Mouse (Mus musculus) myocyte (in vitro differentiated cells): ENCODE data around the gene Cwc22. TPM values are rescaled to one million over a fixed set of nuclear protein-coding genes. Genes with fewer than 3 reads are reported as not detected.
A peak's percentile ranks its signal among the peaks of the same experiment; 100 is the strongest.

Experiments
- H3K27me3 ChIP-seq: one replicate; pipeline ENCODE4 v1.6.1; 2011; ENCODE audit not compliant: control insufficient read depth, insufficient read depth, insufficient read length
- H3K36me3 ChIP-seq: one replicate; pipeline ENCODE4 v1.6.1; 2011; ENCODE audit not compliant: control insufficient read depth, insufficient read depth
- H3K4me2 ChIP-seq: one replicate; pipeline ENCODE4 v1.6.1; 2011; ENCODE audit warnings: low read depth, control low read depth
- H3K4me3 ChIP-seq: one replicate; pipeline ENCODE4 v1.5.1; 2011; ENCODE audit warnings: mild to moderate bottlenecking, control low read depth, moderate library complexity
- H3K79me2 ChIP-seq: one replicate; pipeline ENCODE4 v1.6.1; 2011; ENCODE audit not compliant: control insufficient read depth, insufficient read depth
- H3ac ChIP-seq: one replicate; pipeline ENCODE4 v1.6.1; 2011; ENCODE audit not compliant: control insufficient read depth, insufficient read length
- CEBPB ChIP-seq: IDR thresholded peaks from 2 replicates; pipeline ENCODE4 v1.6.1; 2011; ENCODE audit warnings: mild to moderate bottlenecking, moderate library complexity; ENCODE audit not compliant: poor library complexity, insufficient read depth, severe bottlenecking
- E2F4 ChIP-seq: IDR thresholded peaks from one replicate; pipeline ENCODE4 v1.6.1; 2011; ENCODE audit warnings: mild to moderate bottlenecking, control low read depth, moderate library complexity; ENCODE audit not compliant: insufficient read depth
- MAX ChIP-seq: IDR thresholded peaks from one replicate; pipeline ENCODE4 v1.6.1; 2011; ENCODE audit warnings: low read depth, mild to moderate bottlenecking, control low read depth
- MYOD1 ChIP-seq, 3 experiments: IDR thresholded peaks; one replicate each; pipeline ENCODE4 v1.6.1; 2011; ENCODE audit warnings: control low read depth in 2 of 3, low read depth in 2 of 3, mild to moderate bottlenecking in 2 of 3, moderate library complexity in 1 of 3; ENCODE audit not compliant: insufficient read length in 2 of 3, control insufficient read depth in 1 of 3
- MYOG ChIP-seq, 3 experiments: IDR thresholded peaks; one replicate each; pipeline ENCODE4 v1.6.1; 2011; ENCODE audit warnings: control low read depth in 2 of 3, low read depth in 2 of 3, mild to moderate bottlenecking in 2 of 3; ENCODE audit not compliant: insufficient read length in 2 of 3, control insufficient read depth in 1 of 3, insufficient read depth in 1 of 3
- POLR2A ChIP-seq: IDR thresholded peaks from one replicate; pipeline ENCODE4 v1.6.1; 2011; ENCODE audit warnings: low read depth, mild to moderate bottlenecking, control low read depth, moderate library complexity; ENCODE audit not compliant: insufficient read length
- POLR2AphosphoS2 ChIP-seq: IDR thresholded peaks from one replicate; pipeline ENCODE4 v1.6.1; 2011; ENCODE audit warnings: low read depth, control low read depth; ENCODE audit not compliant: insufficient read length
- REST ChIP-seq: IDR thresholded peaks from one replicate; pipeline ENCODE4 v1.6.1; 2011; ENCODE audit warnings: mild to moderate bottlenecking, control low read depth, moderate library complexity; ENCODE audit not compliant: insufficient read depth, insufficient read length
- SRF ChIP-seq: IDR thresholded peaks from one replicate; pipeline ENCODE4 v1.6.1; 2011; ENCODE audit warnings: low read depth; ENCODE audit not compliant: control insufficient read depth, insufficient read length
- TCF12 ChIP-seq: IDR thresholded peaks from one replicate; pipeline ENCODE4 v1.6.1; 2011; ENCODE audit warnings: mild to moderate bottlenecking, control low read depth; ENCODE audit not compliant: poor library complexity, insufficient read depth, severe bottlenecking
- TCF3 ChIP-seq: IDR thresholded peaks from one replicate; pipeline ENCODE4 v1.6.1; 2011; ENCODE audit warnings: low read depth, control low read depth; ENCODE audit not compliant: insufficient read length
- USF1 ChIP-seq: IDR thresholded peaks from one replicate; pipeline ENCODE4 v1.6.1; 2011; ENCODE audit warnings: low read depth, mild to moderate bottlenecking, control low read depth, moderate library complexity
- polyA plus RNA-seq: library from polyadenylated mRNA; unstranded; fragments of >200 nt; fragmentation: generic; extraction: Trizol; gene quantifications from one replicate; pipeline ENCODE4 v1.2.1, GENCODE M21; 2012; ENCODE audit warnings: missing spikeins

Gene Cwc22
- polyA plus RNA-seq, 1 experiment = 8.3 TPM

DNA sequence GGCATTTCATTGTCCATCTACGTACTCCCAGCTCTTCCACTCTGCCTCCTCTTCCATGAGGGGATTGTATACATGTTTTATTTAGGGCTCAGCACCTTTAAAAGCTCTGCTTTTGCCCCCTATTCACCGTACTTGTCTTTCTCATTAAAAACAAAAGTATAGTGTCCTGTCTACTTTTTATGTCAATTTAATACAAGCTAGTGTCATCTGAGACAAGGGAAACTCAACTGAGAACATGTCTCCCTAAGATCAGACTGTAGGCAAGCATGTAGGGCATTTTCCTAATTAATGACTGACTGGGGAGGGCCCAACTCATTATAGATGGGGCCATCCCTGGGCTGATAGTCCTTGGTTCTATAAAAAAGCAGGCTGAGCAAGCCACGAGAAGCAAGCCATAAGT, 8.4 kb downstream of the Cwc22 start:
- Histone ChIP-seq H3K27me3 (no peaks in the 10 kb centered on the region), H3ac (no peak overlapping the region), H3K4me2 (no peak overlapping the region), H3K79me2 (peaks cover 48% of the 10 kb centered on the region), H3K4me3 (no peak overlapping the region), H3K36me3 (peaks cover 24% of the 10 kb centered on the region)
- TF ChIP-seq POLR2A = no peak
- TF ChIP-seq MYOG (IDR thresholded peaks at IDR 0.05; ENCODE audit: control insufficient read depth in 1 of 3, insufficient read depth in 1 of 3, insufficient read length in 2 of 3, low read depth in 2 of 3) = no peak
- TF ChIP-seq TCF12 = no peak
- TF ChIP-seq MAX = no peak
- TF ChIP-seq USF1 = no peak
- TF ChIP-seq SRF = no peak
- no peak for TF ChIP-seq MYOD1 (IDR thresholded peaks at IDR 0.05; ENCODE audit: control insufficient read depth in 1 of 3, insufficient read length in 2 of 3, low read depth in 2 of 3)
- TF ChIP-seq E2F4 = no peak
- TF ChIP-seq TCF3 = no peak
- no peak for TF ChIP-seq POLR2AphosphoS2
- no peak for TF ChIP-seq CEBPB

DNA sequence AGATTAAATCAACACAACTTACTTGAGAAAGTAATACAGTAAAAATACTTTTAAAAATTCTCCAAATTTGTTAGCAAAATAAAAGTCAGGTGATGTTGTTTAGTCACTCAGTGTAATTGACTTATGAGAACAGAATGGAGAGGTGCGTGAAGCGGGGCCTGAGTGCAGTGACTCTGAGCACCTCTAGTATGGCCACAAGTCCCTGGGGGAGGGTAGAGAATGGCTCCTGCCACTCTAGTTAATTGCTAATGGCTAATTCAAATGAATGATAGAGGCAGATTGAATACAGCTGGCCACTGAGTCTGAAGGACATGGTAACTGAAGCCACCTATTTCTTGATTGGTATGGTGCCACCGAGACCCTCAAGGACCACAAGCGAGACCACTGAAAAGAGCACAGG, 12.0 kb downstream of the Cwc22 start:
- peaks cover 12% of the 10 kb centered on the region for H3K79me2 ChIP-seq
- TF ChIP-seq REST = no peak
- TF ChIP-seq MYOD1 (IDR thresholded peaks at IDR 0.05; ENCODE audit: control insufficient read depth in 1 of 3, insufficient read length in 2 of 3, low read depth in 2 of 3) = no peak
- TF ChIP-seq TCF12 = no peak
- no peak for TF ChIP-seq POLR2A
- TF ChIP-seq SRF = no peak
- TF ChIP-seq USF1 = no peak
- no peak for TF ChIP-seq MYOG (IDR thresholded peaks at IDR 0.05; ENCODE audit: control insufficient read depth in 1 of 3, insufficient read depth in 1 of 3, insufficient read length in 2 of 3, low read depth in 2 of 3)
- no peaks in the 10 kb centered on the region for H3K27me3 ChIP-seq
- H3K4me3 ChIP-seq = no peak overlapping the region
- H3K4me2 ChIP-seq = peak overlapping the region; percentile 8
- H3K36me3 ChIP-seq = peaks cover 27% of the 10 kb centered on the region
- H3ac ChIP-seq = no peak overlapping the region

DNA sequence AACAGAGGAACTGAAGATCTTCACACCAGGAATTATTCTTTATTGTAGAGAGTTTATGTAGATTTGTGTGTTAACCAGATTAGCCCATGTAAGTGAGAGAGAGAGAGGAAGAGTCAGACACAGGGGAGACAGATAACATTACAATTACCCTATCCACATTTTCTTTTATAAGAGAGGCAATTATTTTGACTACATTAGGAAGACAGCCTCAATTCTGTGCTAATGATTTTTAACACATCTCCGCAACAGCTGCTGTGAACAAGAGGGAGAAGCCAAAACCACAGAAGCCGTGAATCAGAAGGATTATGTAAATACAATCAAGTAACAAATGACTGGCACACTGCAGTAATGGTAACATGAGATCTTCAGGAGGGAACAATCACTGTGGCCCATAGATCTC, 12.5 kb downstream of the Cwc22 start:
- Histone ChIP-seq H3K27me3 (no peaks in the 10 kb centered on the region), H3ac (no peak overlapping the region), H3K36me3 (peaks cover 30% of the 10 kb centered on the region), H3K79me2 (peaks cover 7% of the 10 kb centered on the region), H3K4me2 (peak overlapping the region; percentile 8), H3K4me3 (no peak overlapping the region)
- TF ChIP-seq TCF3 = no peak
- peak in 1 of 3 experiments; percentile 45 for TF ChIP-seq MYOG (IDR thresholded peaks at IDR 0.05; ENCODE audit: control insufficient read depth in 1 of 3, insufficient read depth in 1 of 3, insufficient read length in 2 of 3, low read depth in 2 of 3)
- peak; percentile 9 to 45 (median 11) for TF ChIP-seq MYOD1 (IDR thresholded peaks at IDR 0.05; ENCODE audit: control insufficient read depth in 1 of 3, insufficient read length in 2 of 3, low read depth in 2 of 3)

DNA sequence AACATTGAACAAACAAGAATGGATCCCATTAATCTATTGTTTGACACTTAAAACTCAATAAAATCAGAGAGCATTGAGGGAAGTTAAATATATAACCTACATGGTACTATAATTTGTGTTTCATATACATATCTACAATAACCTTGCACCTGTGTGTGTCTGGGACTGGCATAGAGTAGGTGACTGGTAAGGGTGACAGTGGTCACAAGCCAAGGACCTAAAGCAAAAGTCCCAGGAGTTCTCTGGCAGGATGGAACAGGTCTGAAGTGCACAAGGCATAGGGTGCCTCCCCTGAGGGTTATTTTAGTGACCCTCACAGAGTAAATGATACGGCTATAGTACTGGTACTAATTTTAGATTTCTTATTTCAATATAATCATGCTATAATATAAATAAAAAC, 14.2 kb downstream of the Cwc22 start:
- no peak overlapping the region for H3ac ChIP-seq
- TF ChIP-seq MYOD1 (IDR thresholded peaks at IDR 0.05; ENCODE audit: control insufficient read depth in 1 of 3, insufficient read length in 2 of 3, low read depth in 2 of 3) (no peak), TCF12 (no peak), USF1 (no peak), CEBPB (no peak), SRF (no peak), E2F4 (no peak), MAX (no peak), POLR2AphosphoS2 (no peak), REST (no peak)
- no peaks in the 10 kb centered on the region for H3K79me2 ChIP-seq
- H3K27me3 ChIP-seq = no peaks in the 10 kb centered on the region
- H3K36me3 ChIP-seq = peaks cover 30% of the 10 kb centered on the region
- H3K4me3 ChIP-seq = no peak overlapping the region
- H3K4me2 ChIP-seq = no peak overlapping the region

DNA sequence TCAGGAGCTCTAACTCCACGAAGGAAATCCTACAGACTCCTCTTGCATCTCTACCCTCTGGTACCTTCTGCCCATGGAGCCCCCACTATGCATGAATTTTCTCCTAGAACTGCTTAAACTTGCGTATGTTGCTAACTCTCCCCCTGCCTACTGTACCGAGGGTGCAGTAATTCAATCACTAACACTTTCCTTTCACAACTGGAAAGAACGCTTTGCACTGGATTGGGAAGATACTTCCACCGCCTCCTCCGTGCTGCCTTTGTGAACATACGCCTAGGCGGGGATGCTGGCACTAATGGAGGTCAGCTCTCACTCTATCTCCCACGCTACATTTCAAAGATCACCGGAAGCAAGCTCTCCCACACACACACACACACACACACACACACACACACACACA, 17.8 kb downstream of the Cwc22 start:
- TF ChIP-seq E2F4 (no peak), TCF12 (no peak), MYOG (IDR thresholded peaks at IDR 0.05; ENCODE audit: control insufficient read depth in 1 of 3, insufficient read depth in 1 of 3, insufficient read length in 2 of 3, low read depth in 2 of 3) (no peak), CEBPB (no peak), TCF3 (no peak), SRF (no peak), REST (no peak), USF1 (no peak), MAX (no peak), POLR2AphosphoS2 (no peak), MYOD1 (IDR thresholded peaks at IDR 0.05; ENCODE audit: control insufficient read depth in 1 of 3, insufficient read length in 2 of 3, low read depth in 2 of 3) (no peak), POLR2A (no peak)
- H3K36me3 ChIP-seq = peaks cover 37% of the 10 kb centered on the region
- H3ac ChIP-seq = no peak overlapping the region
- H3K4me3 ChIP-seq = no peak overlapping the region
- no peaks in the 10 kb centered on the region for H3K27me3 ChIP-seq
- no peak overlapping the region for H3K4me2 ChIP-seq
- no peaks in the 10 kb centered on the region for H3K79me2 ChIP-seq
